Mouse (Mus musculus) stomach, postnatal 0 days (tissue): Measurements from ENCODE around the gene Capn5.

Experiments used
- CTCF ChIP-seq: IDR thresholded peaks from 2 replicates; pipeline ENCODE4 v1.5.1; 2016; ENCODE audit warnings: antibody characterized with exemption, low read depth, mild to moderate bottlenecking, moderate library complexity
- EP300 ChIP-seq: optimal IDR thresholded peaks from 2 replicates; pipeline ENCODE3; 2016; ENCODE audit warnings: antibody characterized with exemption

GRCm38 (mm10) chr7:98174883-98175755 is 3.0 kb downstream of the Capn5 start:
- TF ChIP-seq CTCF (no peak), EP300 (no peak)
